Mouse (Mus musculus) liver, postnatal 0 days (tissue): ENCODE results near the gene Setd1b.

ENCODE experiments used
- CTCF ChIP-seq: sonication (generic); IDR thresholded peaks from 2 replicates; pipeline ENCODE4 v1.5.1; 2016; ENCODE audit warnings: antibody characterized with exemption, low read depth
- EP300 ChIP-seq: IDR thresholded peaks from 2 replicates; pipeline ENCODE4 v1.6.1; 2016; ENCODE audit warnings: antibody characterized with exemption, low read depth, mild to moderate bottlenecking

- TF ChIP-seq CTCF (peak; percentile 68), EP300 (no peak)
Measured at GRCm38 (mm10) chr5:123122181-123122580, 19.8 kb upstream of the Setd1b start.
